Mouse (Mus musculus): ENCODE measurements around the gene Pxdc1. TPM values are rescaled to one million over a fixed set of nuclear protein-coding genes. Genes with fewer than 3 reads are reported as not detected.

Pxdc1 gene
- polyA plus RNA-seq, 1 experiment, result 10.6 TPM

- Histone ChIP-seq H3K9ac (ENCODE audit: low read depth, poor library complexity, severe bottlenecking) (no peak overlapping the region), H3K4me1 (ENCODE audit: control insufficient read depth, insufficient read depth, low read length) (no peaks in the 10 kb centered on the region), H3K36me3 (ENCODE audit: control insufficient read depth, insufficient read depth, low read length, poor library complexity, severe bottlenecking) (no peaks in the 10 kb centered on the region), H3K4me3 (ENCODE audit: low read depth, low read length) (no peak overlapping the region), H3K27me3 (ENCODE audit: control insufficient read depth, insufficient read depth, low read length, poor library complexity, severe bottlenecking) (no peaks in the 10 kb centered on the region), H3K9me3 (replicated peaks; ENCODE audit: control insufficient read depth, insufficient read depth, low read length, poor library complexity, severe bottlenecking) (no peaks in the 10 kb centered on the region), H3K27ac (ENCODE audit: insufficient read depth, low read length) (no peak overlapping the region)
- TF ChIP-seq EP300 (IDR thresholded peaks at IDR 0.05; ENCODE audit: insufficient read depth, low read depth, low read length) (no peak), CTCF (IDR thresholded peaks at IDR 0.05; ENCODE audit: low read depth, low read length) (no peak), POLR2A (IDR thresholded peaks at IDR 0.05; ENCODE audit: insufficient read depth, low read length) (no peak)
Observed at GRCm38 (mm10) chr13:34669919-34670865, 16.9 kb upstream of the Pxdc1 start.

- no peak overlapping the region for H3K27ac ChIP-seq (ENCODE audit: insufficient read depth, low read length)
- H3K9ac ChIP-seq (ENCODE audit: low read depth, poor library complexity, severe bottlenecking), result no peak overlapping the region
- H3K9me3 ChIP-seq (replicated peaks; ENCODE audit: control insufficient read depth, insufficient read depth, low read length, poor library complexity, severe bottlenecking), result no peaks in the 10 kb centered on the region
- no peaks in the 10 kb centered on the region for H3K4me1 ChIP-seq (ENCODE audit: control insufficient read depth, insufficient read depth, low read length)
- no peaks in the 10 kb centered on the region for H3K36me3 ChIP-seq (ENCODE audit: control insufficient read depth, insufficient read depth, low read length, poor library complexity, severe bottlenecking)
- H3K27me3 ChIP-seq (ENCODE audit: control insufficient read depth, insufficient read depth, low read length, poor library complexity, severe bottlenecking), result no peaks in the 10 kb centered on the region
- no peak overlapping the region for H3K4me3 ChIP-seq (ENCODE audit: low read depth, low read length)
- TF ChIP-seq POLR2A (IDR thresholded peaks at IDR 0.05; ENCODE audit: insufficient read depth, low read length), result no peak
- no peak for TF ChIP-seq EP300 (IDR thresholded peaks at IDR 0.05; ENCODE audit: insufficient read depth, low read depth, low read length)
- no peak for TF ChIP-seq CTCF (IDR thresholded peaks at IDR 0.05; ENCODE audit: low read depth, low read length)
Observed at GRCm38 (mm10) chr13:34667197-34667596, 13.9 kb upstream of the Pxdc1 start.

- Histone ChIP-seq H3K9me3 (replicated peaks; ENCODE audit: control insufficient read depth, insufficient read depth, low read length, poor library complexity, severe bottlenecking) (no peaks in the 10 kb centered on the region), H3K9ac (ENCODE audit: low read depth, poor library complexity, severe bottlenecking) (no peak overlapping the region), H3K4me3 (ENCODE audit: low read depth, low read length) (no peak overlapping the region), H3K36me3 (ENCODE audit: control insufficient read depth, insufficient read depth, low read length, poor library complexity, severe bottlenecking) (no peaks in the 10 kb centered on the region), H3K27me3 (ENCODE audit: control insufficient read depth, insufficient read depth, low read length, poor library complexity, severe bottlenecking) (no peaks in the 10 kb centered on the region), H3K4me1 (ENCODE audit: control insufficient read depth, insufficient read depth, low read length) (no peaks in the 10 kb centered on the region), H3K27ac (ENCODE audit: insufficient read depth, low read length) (no peak overlapping the region)
- no peak for TF ChIP-seq POLR2A (IDR thresholded peaks at IDR 0.05; ENCODE audit: insufficient read depth, low read length)
- TF ChIP-seq CTCF (IDR thresholded peaks at IDR 0.05; ENCODE audit: low read depth, low read length), result no peak
- TF ChIP-seq EP300 (IDR thresholded peaks at IDR 0.05; ENCODE audit: insufficient read depth, low read depth, low read length), result no peak
Observed at GRCm38 (mm10) chr13:34665074-34665473, 11.8 kb upstream of the Pxdc1 start.

GRCm38 (mm10) chr13:34663762-34664161 is 10.5 kb upstream of the Pxdc1 start:
- no peaks in the 10 kb centered on the region for H3K27me3 ChIP-seq (ENCODE audit: control insufficient read depth, insufficient read depth, low read length, poor library complexity, severe bottlenecking)
- no peak overlapping the region for H3K4me3 ChIP-seq (ENCODE audit: low read depth, low read length)
- no peaks in the 10 kb centered on the region for H3K36me3 ChIP-seq (ENCODE audit: control insufficient read depth, insufficient read depth, low read length, poor library complexity, severe bottlenecking)
- H3K9ac ChIP-seq (ENCODE audit: low read depth, poor library complexity, severe bottlenecking), result no peak overlapping the region
- no peaks in the 10 kb centered on the region for H3K4me1 ChIP-seq (ENCODE audit: control insufficient read depth, insufficient read depth, low read length)
- no peak for TF ChIP-seq CTCF (IDR thresholded peaks at IDR 0.05; ENCODE audit: low read depth, low read length)
- no peak for TF ChIP-seq EP300 (IDR thresholded peaks at IDR 0.05; ENCODE audit: insufficient read depth, low read depth, low read length)
- TF ChIP-seq POLR2A (IDR thresholded peaks at IDR 0.05; ENCODE audit: insufficient read depth, low read length), result no peak
- no peak overlapping the region for H3K27ac ChIP-seq (ENCODE audit: insufficient read depth, low read length)
- H3K9me3 ChIP-seq (replicated peaks; ENCODE audit: control insufficient read depth, insufficient read depth, low read length, poor library complexity, severe bottlenecking), result no peaks in the 10 kb centered on the region

GRCm38 (mm10) chr13:34659507-34659906 is 6.2 kb upstream of the Pxdc1 start:
- H3K9me3 ChIP-seq (replicated peaks; ENCODE audit: control insufficient read depth, insufficient read depth, low read length, poor library complexity, severe bottlenecking), result no peaks in the 10 kb centered on the region
- H3K27ac ChIP-seq (ENCODE audit: insufficient read depth, low read length), result no peak overlapping the region
- H3K36me3 ChIP-seq (ENCODE audit: control insufficient read depth, insufficient read depth, low read length, poor library complexity, severe bottlenecking), result no peaks in the 10 kb centered on the region
- no peaks in the 10 kb centered on the region for H3K27me3 ChIP-seq (ENCODE audit: control insufficient read depth, insufficient read depth, low read length, poor library complexity, severe bottlenecking)
- TF ChIP-seq CTCF (IDR thresholded peaks at IDR 0.05; ENCODE audit: low read depth, low read length) (no peak), POLR2A (IDR thresholded peaks at IDR 0.05; ENCODE audit: insufficient read depth, low read length) (no peak), EP300 (IDR thresholded peaks at IDR 0.05; ENCODE audit: insufficient read depth, low read depth, low read length) (no peak)
- H3K4me3 ChIP-seq (ENCODE audit: low read depth, low read length), result no peak overlapping the region
- no peaks in the 10 kb centered on the region for H3K4me1 ChIP-seq (ENCODE audit: control insufficient read depth, insufficient read depth, low read length)
- no peak overlapping the region for H3K9ac ChIP-seq (ENCODE audit: low read depth, poor library complexity, severe bottlenecking)

- peaks cover 9% of the 10 kb centered on the region; the same call in 1 of the 2 replicates for H3K27me3 ChIP-seq (ENCODE audit: control insufficient read depth, insufficient read depth, low read length, poor library complexity, severe bottlenecking)
- H3K4me3 ChIP-seq (ENCODE audit: low read depth, low read length), result no peak overlapping the region
- H3K36me3 ChIP-seq (ENCODE audit: control insufficient read depth, insufficient read depth, low read length, poor library complexity, severe bottlenecking), result no peaks in the 10 kb centered on the region
- no peaks in the 10 kb centered on the region for H3K9me3 ChIP-seq (replicated peaks; ENCODE audit: control insufficient read depth, insufficient read depth, low read length, poor library complexity, severe bottlenecking)
- H3K4me1 ChIP-seq (ENCODE audit: control insufficient read depth, insufficient read depth, low read length), result no peaks in the 10 kb centered on the region
- TF ChIP-seq EP300 (IDR thresholded peaks at IDR 0.05; ENCODE audit: insufficient read depth, low read depth, low read length) (no peak), POLR2A (IDR thresholded peaks at IDR 0.05; ENCODE audit: insufficient read depth, low read length) (no peak), CTCF (IDR thresholded peaks at IDR 0.05; ENCODE audit: low read depth, low read length) (no peak)
- H3K27ac ChIP-seq (ENCODE audit: insufficient read depth, low read length), result no peak overlapping the region
- H3K9ac ChIP-seq (ENCODE audit: low read depth, poor library complexity, severe bottlenecking), result no peak overlapping the region
Observed at GRCm38 (mm10) chr13:34656351-34656750, 3.1 kb upstream of the Pxdc1 start.
